Mouse (Mus musculus) C2C12 (cell line): ENCODE measurements around the gene Mettl21a.

ENCODE experiments used
- CEBPB ChIP-seq: IDR thresholded peaks from one replicate; pipeline ENCODE4 v1.6.1; 2011; ENCODE audit warnings: low read depth, mild to moderate bottlenecking, control low read depth, moderate library complexity
- CTCF ChIP-seq: IDR thresholded peaks from one replicate; pipeline ENCODE4 v1.5.1; 2011; ENCODE audit not compliant: control insufficient read depth, insufficient read depth, insufficient read length
- MAX ChIP-seq: IDR thresholded peaks from one replicate; pipeline ENCODE4 v1.6.1; 2011; ENCODE audit warnings: mild to moderate bottlenecking, control low read depth
- MYOD1 ChIP-seq: IDR thresholded peaks from one replicate; pipeline ENCODE4 v1.6.1; 2011; ENCODE audit warnings: low read depth; ENCODE audit not compliant: control insufficient read depth, insufficient read length
- MYOG ChIP-seq: IDR thresholded peaks from one replicate; pipeline ENCODE4 v1.6.1; 2011; ENCODE audit not compliant: control insufficient read depth, insufficient read length; ENCODE audit errors: extremely low read depth
- USF1 ChIP-seq: IDR thresholded peaks from one replicate; pipeline ENCODE4 v1.6.1; 2011; ENCODE audit warnings: low read depth, mild to moderate bottlenecking, control low read depth, moderate library complexity

DNA sequence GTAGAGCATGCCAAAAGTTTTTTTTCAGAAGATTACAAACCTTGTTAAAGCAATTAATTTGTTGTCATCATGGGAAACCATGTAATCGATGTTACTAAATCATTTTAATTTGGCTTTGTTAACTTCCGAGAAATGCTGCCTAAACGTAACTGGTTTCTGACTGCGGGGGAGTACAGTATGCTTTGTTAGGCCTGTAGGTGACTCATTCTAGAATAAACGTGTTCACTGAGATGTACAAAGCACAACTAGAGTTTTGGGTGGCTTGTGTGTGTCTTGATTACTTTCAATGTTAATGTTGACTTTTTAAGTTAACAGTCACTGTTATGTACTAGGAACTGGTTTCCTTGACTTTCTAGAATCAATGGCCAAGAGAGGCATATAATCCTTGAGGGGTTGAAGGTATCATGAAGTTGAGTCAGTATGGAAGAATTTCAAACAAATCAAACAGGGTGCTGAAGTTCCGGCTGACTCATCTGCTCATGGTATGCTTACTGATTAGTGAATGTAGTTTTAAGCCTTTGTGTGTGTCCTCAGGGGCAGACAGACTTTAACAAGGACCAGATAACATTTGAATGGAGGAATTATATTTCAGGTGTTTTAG lies 15.7 kb downstream of the Mettl21a start:
- TF ChIP-seq CTCF: no peak
- TF ChIP-seq MYOD1: peak; percentile 34
- TF ChIP-seq MAX: no peak
- TF ChIP-seq USF1: no peak
- no peak for TF ChIP-seq CEBPB
- TF ChIP-seq MYOG: no peak
